Mouse (Mus musculus) megakaryocyte-erythroid progenitor cell, adult 5-6 weeks (primary cell): ENCODE measurements around the gene 1700069L16Rik. TPM values are rescaled to one million over a fixed set of nuclear protein-coding genes. Genes with fewer than 3 reads are reported as not detected.
A peak's percentile ranks its signal among the peaks of the same experiment; 100 is the strongest.

Source experiments
- ATAC-seq: replicated peaks from 2 replicates; pipeline ENCODE4 v1.8.0; 2016; ENCODE audit warnings: mild to moderate bottlenecking, inconsistent platforms; ENCODE audit not compliant: severe bottlenecking, poor library complexity, low FRiP score, low TSS enrichment
- total RNA-seq, 2 experiments: library from RNA; stranded (forward) in 1 of 2; stranded (reverse) in 1 of 2; fragments of 200-1000, 215-1000 nt in 1 of 2; fragments of >200 nt in 1 of 2; fragmentation: Nextera tagmentation in 1 of 2; gene quantifications; 2 replicates each; pipeline ENCODE4 v1.2.3; 2014 to 2017

The 1700069L16Rik gene
- total RNA-seq, 2 experiments from 2014 or later = not detected

- peak; percentile 95 for ATAC-seq
Observed at GRCm38 (mm10) chr5:113735345-113736112, 11.0 kb upstream of the 1700069L16Rik start, which contains the start of gene Ficd. Gene Ficd, plus strand, starts transcription at chr5:113735803.

GRCm38 (mm10) chr5:113735023-113735344 lies 10.4 kb upstream of the 1700069L16Rik start:
- ATAC-seq = 0 out of 2 replicates have a peak, but pooled peaks have one; percentile 2

GRCm38 (mm10) chr5:113734376-113734775 lies 9.8 kb upstream of the 1700069L16Rik start:
- no peak for ATAC-seq

- ATAC-seq = no peak
Observed at GRCm38 (mm10) chr5:113732182-113732581, 7.6 kb upstream of the 1700069L16Rik start.

GRCm38 (mm10) chr5:113731174-113731573 lies 6.6 kb upstream of the 1700069L16Rik start:
- ATAC-seq = no peak

- no peak for ATAC-seq
Observed at GRCm38 (mm10) chr5:113730641-113731121, 6.1 kb upstream of the 1700069L16Rik start.

- ATAC-seq = no peak
Observed at GRCm38 (mm10) chr5:113728691-113729090, 4.1 kb upstream of the 1700069L16Rik start.

GRCm38 (mm10) chr5:113728011-113728410 lies 3.4 kb upstream of the 1700069L16Rik start:
- ATAC-seq = no peak

- ATAC-seq = no peak
Observed at GRCm38 (mm10) chr5:113727238-113727637, 2.7 kb upstream of the 1700069L16Rik start.

- ATAC-seq = no peak
Observed at GRCm38 (mm10) chr5:113726618-113727017, 2.0 kb upstream of the 1700069L16Rik start.

- ATAC-seq = no peak
Observed at GRCm38 (mm10) chr5:113725417-113725816, 845 bp upstream of the 1700069L16Rik start.

GRCm38 (mm10) chr5:113723567-113724237 lies 870 bp downstream of the 1700069L16Rik start:
- ATAC-seq = no peak

GRCm38 (mm10) chr5:113722224-113723013 lies 2.2 kb downstream of the 1700069L16Rik start:
- no peak for ATAC-seq

GRCm38 (mm10) chr5:113719221-113719661 lies 5.3 kb downstream of the 1700069L16Rik start:
- no peak for ATAC-seq

GRCm38 (mm10) chr5:113716581-113717388 lies 7.8 kb downstream of the 1700069L16Rik start:
- peak; percentile 67 for ATAC-seq

- no peak for ATAC-seq
Observed at GRCm38 (mm10) chr5:113712861-113713260, 11.7 kb downstream of the 1700069L16Rik start.

- ATAC-seq = no peak
Observed at GRCm38 (mm10) chr5:113703803-113704585, 20.6 kb downstream of the 1700069L16Rik start.

- no peak for ATAC-seq
Observed at GRCm38 (mm10) chr5:113700388-113701023, 24.1 kb downstream of the 1700069L16Rik start.
